Mouse (Mus musculus) erythroblast, embryonic 14.5 days (primary cell): ENCODE results near the gene Rnf133.

Source experiments
- GATA1 ChIP-seq: IDR thresholded peaks from 2 replicates; pipeline ENCODE4 v1.6.1; 2012; ENCODE audit warnings: low read length, inconsistent platforms, mixed read lengths
- TAL1 ChIP-seq: IDR thresholded peaks from 3 replicates; pipeline ENCODE4 v1.6.1; 2012; ENCODE audit warnings: low read length, inconsistent platforms, mixed read lengths

GRCm38 (mm10) chr6:23634016-23634415 lies 16.1 kb downstream of the Rnf133 start:
- no peak for TF ChIP-seq TAL1
- TF ChIP-seq GATA1: no peak
